Mouse (Mus musculus): ENCODE measurements around the gene Romo1. TPM values are rescaled to one million over a fixed set of nuclear protein-coding genes. Genes with fewer than 3 reads are reported as not detected.

Romo1 gene
- polyA plus RNA-seq, 1 experiment from 2014 or later: 529 TPM

DNA sequence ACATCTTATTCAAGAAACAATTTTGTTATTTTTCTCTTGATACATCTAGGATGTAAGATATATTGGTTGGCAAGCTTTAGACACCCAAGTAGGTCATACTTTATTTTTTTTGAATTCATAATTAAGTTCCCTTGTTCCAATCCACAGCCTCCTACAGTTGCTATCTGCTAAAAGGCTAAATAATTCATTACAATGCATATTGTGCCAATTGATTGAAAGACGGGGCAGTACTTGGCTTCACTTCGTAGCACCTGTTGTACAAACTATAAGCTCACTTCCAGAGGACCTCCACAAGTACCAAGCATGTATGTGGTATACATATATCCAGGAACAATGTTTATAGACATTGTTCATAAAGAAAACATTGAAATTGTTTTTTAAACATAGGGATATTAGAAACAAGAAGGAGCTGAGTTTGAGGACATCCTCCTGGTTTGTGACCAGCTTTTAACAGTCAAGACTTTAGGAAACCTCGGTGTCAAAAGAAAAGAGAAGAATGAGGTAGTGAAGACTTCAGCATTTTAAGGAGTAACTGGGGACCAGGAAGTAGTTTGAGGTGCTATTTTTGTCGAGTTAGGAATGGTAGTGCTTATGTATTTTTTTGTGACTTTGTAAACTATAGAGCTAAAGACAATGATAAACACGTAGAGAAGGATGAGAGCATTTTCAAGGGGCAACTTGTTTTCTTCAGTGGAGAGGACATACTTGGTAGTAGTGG lies 2.6 kb downstream of the Romo1 start:
- H3K27ac ChIP-seq: no peak overlapping the region; the same call in 1 of the 2 replicates
- DNase-seq (ENCODE audit: low spot score): peak; percentile 19
- no peak overlapping the region for H3K9ac ChIP-seq (ENCODE audit: low read depth, low read length)
- ATAC-seq (replicated peaks; ENCODE audit: low FRiP score, low read depth): no peak
- 73% methylated on average over 5 of the region's 5 CpGs for WGBS
- no peak overlapping the region for H3K4me3 ChIP-seq (replicated peaks; ENCODE audit: low read depth, low read length)
- H3K4me2 ChIP-seq (ENCODE audit: low read length): no peak overlapping the region
- peaks cover 28% of the 10 kb centered on the region for H3K36me3 ChIP-seq (ENCODE audit: insufficient read depth, low read length)
- peaks cover 3% of the 10 kb centered on the region; the same call in 1 of the 2 replicates for H3K4me1 ChIP-seq (replicated peaks; ENCODE audit: insufficient read depth, low read length)
- TF ChIP-seq CTCF (IDR thresholded peaks at IDR 0.05; ENCODE audit: low read depth): no peak
- no peaks in the 10 kb centered on the region for H3K9me3 ChIP-seq (replicated peaks; ENCODE audit: low read length)
- no peaks in the 10 kb centered on the region for H3K27me3 ChIP-seq (ENCODE audit: insufficient read depth, low read length)

- 89% methylated on average over 3 of the region's 3 CpGs for WGBS
- Histone ChIP-seq H3K36me3 (ENCODE audit: insufficient read depth, low read length) (peaks cover 31% of the 10 kb centered on the region), H3K9ac (ENCODE audit: low read depth, low read length) (no peak overlapping the region), H3K27me3 (ENCODE audit: insufficient read depth, low read length) (no peaks in the 10 kb centered on the region), H3K27ac (no peak overlapping the region), H3K4me2 (ENCODE audit: low read length) (no peak overlapping the region), H3K4me3 (replicated peaks; ENCODE audit: low read depth, low read length) (no peak overlapping the region), H3K9me3 (replicated peaks; ENCODE audit: low read length) (no peaks in the 10 kb centered on the region), H3K4me1 (replicated peaks; ENCODE audit: insufficient read depth, low read length) (peaks cover 3% of the 10 kb centered on the region; the same call in 1 of the 2 replicates)
- no peak for ATAC-seq (replicated peaks; ENCODE audit: low FRiP score, low read depth)
- no peak for DNase-seq (ENCODE audit: low spot score)
- TF ChIP-seq CTCF (IDR thresholded peaks at IDR 0.05; ENCODE audit: low read depth): no peak
Observed at GRCm38 (mm10) chr2:156147316-156147915, 3.6 kb downstream of the Romo1 start.

DNA sequence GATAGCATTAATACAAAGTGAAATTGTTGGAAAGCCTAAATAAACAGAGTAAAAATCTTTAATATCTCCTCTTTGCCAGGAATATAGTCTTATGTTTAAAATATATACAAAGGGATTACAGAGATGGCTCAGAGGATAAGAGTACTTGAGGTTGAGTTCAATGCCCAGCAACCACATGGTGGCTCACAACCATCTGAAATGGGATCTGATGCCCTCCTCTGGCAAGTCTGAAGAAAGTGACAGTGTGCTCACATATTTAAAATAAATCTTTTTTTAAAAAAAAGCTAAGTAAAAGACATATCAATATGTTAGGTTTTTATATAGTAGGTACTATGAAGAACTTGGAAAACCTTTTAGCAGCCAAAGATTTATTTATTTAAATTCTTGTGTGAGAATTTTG lies 7.7 kb downstream of the Romo1 start:
- H3K27ac ChIP-seq: no peak overlapping the region
- TF ChIP-seq CTCF (IDR thresholded peaks at IDR 0.05; ENCODE audit: low read depth): 0 out of 2 replicates have a peak, but pooled peaks have one; percentile 24
- no peak for ATAC-seq (replicated peaks; ENCODE audit: low FRiP score, low read depth)
- H3K9me3 ChIP-seq (replicated peaks; ENCODE audit: low read length): no peaks in the 10 kb centered on the region
- H3K4me3 ChIP-seq (replicated peaks; ENCODE audit: low read depth, low read length): no peak overlapping the region
- no peak overlapping the region for H3K4me2 ChIP-seq (ENCODE audit: low read length)
- peaks cover 52% of the 10 kb centered on the region for H3K36me3 ChIP-seq (ENCODE audit: insufficient read depth, low read length)
- no peaks in the 10 kb centered on the region for H3K4me1 ChIP-seq (replicated peaks; ENCODE audit: insufficient read depth, low read length)
- no peak for DNase-seq (ENCODE audit: low spot score)
- no peak overlapping the region for H3K9ac ChIP-seq (ENCODE audit: low read depth, low read length)
- H3K27me3 ChIP-seq (ENCODE audit: insufficient read depth, low read length): no peaks in the 10 kb centered on the region

DNA sequence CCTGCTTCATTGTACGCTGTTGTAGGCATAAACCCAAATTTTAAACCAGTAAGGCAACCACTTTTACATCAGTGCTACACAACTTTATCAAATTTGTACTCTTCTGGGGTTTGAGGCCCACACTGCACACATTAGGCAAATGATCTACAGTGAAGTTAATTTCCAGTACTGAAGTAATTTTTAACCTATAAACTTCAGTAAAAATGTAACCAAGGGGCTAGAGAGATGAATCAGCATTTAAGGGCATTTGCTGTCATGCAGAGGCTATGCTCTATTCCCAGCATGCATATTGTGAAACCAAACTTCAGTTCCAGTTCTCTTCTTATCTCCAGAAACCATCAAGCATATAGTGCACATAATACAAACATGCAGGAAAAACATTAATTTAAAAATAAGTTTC lies 21.6 kb downstream of the Romo1 start:
- Histone ChIP-seq H3K9me3 (replicated peaks; ENCODE audit: low read length) (no peaks in the 10 kb centered on the region), H3K4me3 (replicated peaks; ENCODE audit: low read depth, low read length) (no peak overlapping the region), H3K27me3 (ENCODE audit: insufficient read depth, low read length) (no peaks in the 10 kb centered on the region), H3K9ac (ENCODE audit: low read depth, low read length) (no peak overlapping the region), H3K4me2 (ENCODE audit: low read length) (no peak overlapping the region), H3K36me3 (ENCODE audit: insufficient read depth, low read length) (peaks cover 60% of the 10 kb centered on the region), H3K27ac (no peak overlapping the region; the same call in 1 of the 2 replicates), H3K4me1 (replicated peaks; ENCODE audit: insufficient read depth, low read length) (no peaks in the 10 kb centered on the region)
- TF ChIP-seq CTCF (IDR thresholded peaks at IDR 0.05; ENCODE audit: low read depth): no peak
- ATAC-seq (replicated peaks; ENCODE audit: low FRiP score, low read depth) (peak; percentile 55; the same call in 1 of the 2 replicates), DNase-seq (ENCODE audit: low spot score) (no peak)
- 91% methylated on average over 1 of the region's 1 CpGs for WGBS

DNA sequence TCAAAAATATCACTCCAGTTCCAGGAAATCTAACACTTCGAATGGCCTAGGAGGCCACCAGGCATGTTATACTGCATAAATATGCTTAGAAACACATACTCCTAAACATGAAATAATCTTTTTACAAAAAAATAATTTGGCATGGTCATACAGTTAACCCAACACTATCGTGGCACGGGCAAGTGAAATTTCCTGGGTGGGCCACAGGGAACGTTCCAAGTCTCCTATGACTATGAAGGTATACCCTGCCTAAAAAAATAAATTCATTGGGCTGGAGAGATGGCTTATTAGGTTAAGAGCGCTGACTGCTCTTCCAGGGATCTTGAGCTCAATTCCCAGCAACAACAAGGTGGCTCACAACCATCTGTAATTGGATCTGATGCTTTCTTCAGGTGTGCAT lies 22.7 kb downstream of the Romo1 start:
- 92% methylated on average over 5 of the region's 5 CpGs for WGBS
- no peak overlapping the region for H3K27ac ChIP-seq
- no peak for ATAC-seq (replicated peaks; ENCODE audit: low FRiP score, low read depth)
- H3K4me1 ChIP-seq (replicated peaks; ENCODE audit: insufficient read depth, low read length): no peaks in the 10 kb centered on the region
- H3K36me3 ChIP-seq (ENCODE audit: insufficient read depth, low read length): peaks cover 60% of the 10 kb centered on the region
- H3K4me2 ChIP-seq (ENCODE audit: low read length): no peak overlapping the region
- H3K4me3 ChIP-seq (replicated peaks; ENCODE audit: low read depth, low read length): no peak overlapping the region
- no peaks in the 10 kb centered on the region for H3K27me3 ChIP-seq (ENCODE audit: insufficient read depth, low read length)
- no peak for DNase-seq (ENCODE audit: low spot score)
- TF ChIP-seq CTCF (IDR thresholded peaks at IDR 0.05; ENCODE audit: low read depth): no peak
- H3K9ac ChIP-seq (ENCODE audit: low read depth, low read length): no peak overlapping the region
- H3K9me3 ChIP-seq (replicated peaks; ENCODE audit: low read length): no peaks in the 10 kb centered on the region

DNA sequence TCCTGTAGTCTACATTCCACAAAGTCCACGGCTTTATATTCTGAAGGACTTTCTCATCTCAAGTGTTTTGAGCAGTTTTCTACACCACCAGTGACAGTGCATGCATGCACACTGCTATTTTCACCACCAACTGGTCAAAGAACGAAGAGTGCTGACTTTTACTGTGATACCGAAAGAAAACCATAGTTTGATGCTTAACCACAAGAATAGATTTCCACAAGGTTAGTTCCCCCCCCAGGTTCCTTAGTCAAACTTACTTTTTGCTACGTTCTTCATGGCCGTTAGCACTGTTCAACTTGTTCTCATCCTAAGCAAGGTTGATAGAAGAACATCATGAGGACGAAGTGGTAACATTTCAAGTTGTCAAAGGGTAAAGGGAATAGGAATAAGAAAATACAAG lies 33.2 kb downstream of the Romo1 start:
- Histone ChIP-seq H3K27ac (no peak overlapping the region), H3K9ac (ENCODE audit: low read depth, low read length) (no peak overlapping the region), H3K4me1 (replicated peaks; ENCODE audit: insufficient read depth, low read length) (peaks cover 4% of the 10 kb centered on the region), H3K4me2 (ENCODE audit: low read length) (peak overlapping the region; percentile 33), H3K9me3 (replicated peaks; ENCODE audit: low read length) (no peaks in the 10 kb centered on the region), H3K36me3 (ENCODE audit: insufficient read depth, low read length) (peaks cover 28% of the 10 kb centered on the region), H3K27me3 (ENCODE audit: insufficient read depth, low read length) (no peaks in the 10 kb centered on the region), H3K4me3 (replicated peaks; ENCODE audit: low read depth, low read length) (0 out of 2 replicates have a peak overlapping the region, but pooled peaks have one; percentile 6)
- no peak for DNase-seq (ENCODE audit: low spot score)
- no peak for ATAC-seq (replicated peaks; ENCODE audit: low FRiP score, low read depth)
- WGBS: 72% methylated on average over 6 of the region's 6 CpGs
- no peak for TF ChIP-seq CTCF (IDR thresholded peaks at IDR 0.05; ENCODE audit: low read depth)
